Mouse (Mus musculus) spleen, postnatal 36 days (tissue): ENCODE results near the gene Anapc16.
A peak's percentile ranks its signal among the peaks of the same experiment; 100 is the strongest.

Experiments used
- DNase-seq, 2 experiments: peaks; one replicate each; pipeline ENCODE4 v3.0.0; 2022; ENCODE audit warnings: low spot score in 2 of 2, mixed read lengths in 1 of 2

The Anapc16 gene

DNA sequence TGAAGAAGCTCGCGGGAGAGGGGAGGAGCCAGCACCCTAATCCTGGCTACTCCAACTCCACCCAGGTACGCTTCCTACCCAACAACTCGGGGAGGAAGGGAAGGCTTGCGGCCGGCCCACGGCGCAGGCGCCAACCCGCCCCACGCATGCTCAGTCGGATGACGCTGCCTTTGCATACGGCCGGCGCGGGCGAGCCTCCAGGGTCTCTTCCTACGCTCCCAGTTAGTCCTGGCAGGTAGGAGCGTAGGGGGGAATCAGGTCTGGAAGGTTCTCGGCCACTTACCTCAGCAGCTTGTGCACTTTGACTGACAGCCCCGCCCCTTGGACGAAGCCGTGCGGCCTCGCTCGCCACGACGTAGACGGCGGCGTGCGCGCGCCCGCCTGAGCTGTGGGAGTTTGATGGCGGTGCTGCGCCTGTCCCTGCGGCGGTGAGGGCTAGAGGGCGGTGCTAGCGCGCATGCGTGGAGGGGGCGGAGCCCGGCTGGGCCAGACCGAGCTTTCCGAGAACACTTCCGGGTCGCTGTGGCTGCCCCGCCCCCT, at the start of gene Anapc16, which contains the start of gene Ascc1:
Anapc16 (minus strand) TSS at position 463 of the 540 bp plus-strand sequence.
Ascc1 (plus strand) TSS at position 133 of the 540 bp plus-strand sequence.
- DNase-seq: peak; percentile 96 to 98

DNA sequence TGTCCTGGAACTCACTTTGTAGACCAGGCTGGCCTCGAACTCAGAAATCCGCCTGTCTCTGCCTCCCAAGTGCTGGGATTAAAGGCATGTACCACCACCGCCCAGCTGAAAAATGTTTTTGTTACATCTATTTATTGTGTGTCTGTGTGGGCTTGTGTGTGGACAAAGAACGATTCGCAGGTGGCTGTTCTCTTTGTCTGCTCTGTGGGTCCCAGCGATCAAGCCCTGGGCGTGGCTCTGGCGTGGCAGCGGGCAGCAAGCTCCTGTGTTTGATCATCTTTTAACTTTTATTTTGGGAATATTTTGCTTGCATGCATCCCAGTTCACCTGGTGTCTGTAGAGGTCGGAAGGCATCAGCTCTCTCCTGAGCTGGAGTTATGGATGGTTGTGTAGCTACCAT, 47.6 kb upstream of the Anapc16 start:
- DNase-seq: no peak

DNA sequence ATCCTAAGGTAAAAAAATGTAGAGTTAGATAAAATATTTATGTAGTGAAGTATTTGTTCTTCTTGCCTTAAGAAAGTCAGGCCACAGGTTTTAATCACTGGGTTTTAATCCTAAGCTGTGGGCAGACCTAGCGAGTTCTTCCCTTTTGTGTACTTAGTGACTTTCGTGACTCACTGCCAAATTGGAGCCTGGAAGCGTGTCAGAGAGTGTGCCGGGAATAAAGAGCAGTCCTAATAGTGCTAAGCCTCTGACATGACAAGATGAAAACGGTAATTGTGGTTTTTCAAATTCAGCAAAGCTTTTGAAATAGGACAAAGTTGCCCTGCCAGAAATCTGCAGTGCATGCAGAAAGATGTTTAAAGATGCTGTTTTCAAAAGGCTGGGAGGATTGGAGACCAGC, 43.8 kb upstream of the Anapc16 start:
- DNase-seq: no peak

DNA sequence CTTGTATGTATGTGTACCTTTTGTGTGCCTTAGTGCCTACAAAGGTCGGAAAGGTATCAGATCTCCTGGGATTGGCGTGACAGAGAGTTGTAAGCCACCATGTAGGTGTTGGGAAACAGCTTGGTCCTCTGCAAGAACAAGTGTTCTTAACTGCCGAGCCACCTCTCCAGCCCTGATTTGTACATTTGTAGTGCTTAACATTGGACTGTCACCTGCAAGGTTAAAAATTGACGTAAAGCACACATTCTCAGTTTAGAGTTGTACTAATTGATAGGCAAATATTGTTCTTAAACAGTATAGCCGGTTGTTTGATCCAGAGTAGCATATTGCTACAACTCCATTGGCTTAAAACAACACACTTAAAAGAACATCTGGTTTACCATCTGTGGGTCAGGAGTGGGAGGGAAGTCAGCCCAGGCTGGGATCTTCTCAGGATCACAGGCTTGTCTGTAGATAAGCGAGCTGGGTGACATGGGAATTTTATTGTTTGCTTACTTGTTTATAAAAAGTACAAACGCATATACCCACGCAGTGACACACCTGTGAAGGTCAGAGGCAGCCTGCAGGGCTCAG, 39.5 kb upstream of the Anapc16 start:
- no peak for DNase-seq

DNA sequence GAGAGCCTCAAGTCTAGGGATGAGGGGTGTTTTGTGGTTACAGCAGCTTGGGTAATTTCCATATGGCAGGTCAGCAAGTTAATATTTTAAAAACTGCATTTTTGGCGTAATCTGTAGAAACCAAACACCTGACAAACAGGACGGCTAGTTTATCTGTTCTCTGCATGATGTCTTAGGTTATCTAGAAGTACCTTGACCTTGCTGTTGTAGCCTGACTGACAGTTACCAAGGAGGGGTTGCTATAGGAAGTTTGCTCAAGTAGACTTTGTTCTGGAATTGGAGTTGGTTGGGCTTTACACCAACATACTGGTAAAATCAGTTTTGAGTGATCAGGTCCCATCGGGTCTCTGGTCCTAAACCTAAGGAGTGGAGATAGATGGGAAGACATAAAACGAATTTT, 32.8 kb upstream of the Anapc16 start:
- no peak for DNase-seq

DNA sequence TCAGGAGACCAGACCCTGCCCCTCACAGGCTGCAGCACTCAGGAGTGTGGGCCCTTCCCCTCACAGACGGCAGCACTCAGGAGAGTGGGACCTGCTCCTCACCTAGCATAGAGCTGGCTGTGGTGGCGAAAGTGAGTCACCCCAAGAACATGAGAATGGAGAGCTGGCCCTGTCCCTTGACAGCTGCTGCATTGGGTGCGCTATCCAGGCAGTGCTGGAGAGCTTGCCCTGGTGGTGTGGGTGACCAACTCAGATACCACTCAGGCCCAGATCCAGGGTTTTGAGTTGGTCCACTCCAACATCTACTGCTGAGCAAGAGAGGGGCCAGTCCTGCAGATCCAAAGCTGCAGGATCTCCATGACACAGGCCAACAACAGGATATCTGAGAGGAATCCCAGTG, 31.7 kb upstream of the Anapc16 start:
- no peak for DNase-seq

DNA sequence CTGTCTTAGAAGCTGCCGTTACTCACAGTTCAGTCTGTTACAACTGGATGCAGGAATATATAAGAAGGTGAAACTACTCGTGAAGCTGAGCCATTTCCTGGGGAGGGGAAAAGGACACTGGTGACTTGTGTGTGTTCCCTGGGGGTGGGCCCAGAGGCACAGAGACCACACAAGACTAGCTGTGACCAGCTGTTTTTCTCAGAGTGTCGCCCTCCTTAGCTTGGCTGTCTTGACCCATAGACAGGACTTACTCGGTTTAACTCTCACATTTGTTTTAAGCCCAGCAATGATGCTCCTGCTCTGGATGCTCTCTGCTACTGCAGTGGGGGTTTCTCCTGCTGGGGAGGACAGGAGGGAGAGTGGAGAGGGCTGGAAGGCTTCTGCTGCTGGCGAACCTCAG, 30.1 kb upstream of the Anapc16 start:
- no peak for DNase-seq

DNA sequence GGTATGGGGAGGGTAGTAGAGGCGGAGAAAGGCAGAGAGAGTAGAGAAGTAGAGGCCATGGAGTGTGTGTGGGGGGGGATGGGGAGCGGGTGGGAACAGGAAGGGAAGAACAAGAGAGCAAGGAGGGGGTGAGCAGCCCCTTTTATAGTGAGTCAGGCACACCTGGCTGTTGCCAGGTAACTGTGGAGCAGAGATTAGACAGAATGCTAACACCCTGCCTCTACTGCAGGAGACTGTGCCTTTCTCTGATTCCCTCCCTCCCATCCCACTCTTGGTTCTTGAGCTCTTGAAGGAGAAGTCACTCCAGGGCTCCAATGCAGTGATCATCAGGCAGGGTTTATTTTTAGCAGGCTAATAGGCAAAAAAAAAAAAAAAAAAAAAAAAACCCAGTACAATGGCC, 29.7 kb upstream of the Anapc16 start:
- DNase-seq: no peak

DNA sequence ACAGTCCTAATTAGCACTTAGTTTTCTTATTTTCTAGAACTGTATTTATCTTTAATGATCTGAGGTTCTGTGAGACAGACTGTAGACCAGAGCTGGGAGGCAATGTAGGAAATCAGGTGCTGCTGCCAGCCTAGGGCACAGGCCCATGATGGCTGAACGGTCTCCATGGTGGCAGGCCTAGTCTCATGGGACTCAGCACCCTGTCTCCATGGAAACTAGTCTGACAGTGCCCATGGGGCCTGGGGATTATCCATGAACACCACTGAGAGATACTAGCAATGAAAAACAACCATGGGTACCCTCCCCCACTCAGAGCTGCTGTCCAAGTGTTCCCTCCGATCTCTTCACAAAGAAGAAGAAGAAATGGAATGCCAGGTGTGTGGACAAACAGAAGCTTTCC, 29.1 kb upstream of the Anapc16 start:
- no peak for DNase-seq

DNA sequence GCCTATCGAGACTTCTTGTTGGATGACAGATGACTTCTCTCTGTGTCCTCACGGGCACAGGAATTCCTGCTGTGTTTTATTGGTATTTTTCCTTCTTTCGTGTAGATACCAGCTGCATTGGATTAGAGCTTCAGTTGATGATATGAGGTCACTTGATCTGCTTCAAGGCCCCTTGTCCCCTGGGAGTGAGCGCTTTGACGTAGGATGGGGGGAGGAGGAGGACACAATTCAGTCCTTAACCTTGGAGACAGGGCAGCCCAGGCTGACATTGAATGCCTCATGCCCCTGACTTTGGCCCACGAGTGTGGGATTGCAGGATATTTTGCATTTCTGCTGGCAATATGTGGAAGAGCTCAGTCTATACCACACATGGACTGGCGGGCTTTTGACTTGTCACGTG, 28.6 kb upstream of the Anapc16 start:
- DNase-seq: no peak

DNA sequence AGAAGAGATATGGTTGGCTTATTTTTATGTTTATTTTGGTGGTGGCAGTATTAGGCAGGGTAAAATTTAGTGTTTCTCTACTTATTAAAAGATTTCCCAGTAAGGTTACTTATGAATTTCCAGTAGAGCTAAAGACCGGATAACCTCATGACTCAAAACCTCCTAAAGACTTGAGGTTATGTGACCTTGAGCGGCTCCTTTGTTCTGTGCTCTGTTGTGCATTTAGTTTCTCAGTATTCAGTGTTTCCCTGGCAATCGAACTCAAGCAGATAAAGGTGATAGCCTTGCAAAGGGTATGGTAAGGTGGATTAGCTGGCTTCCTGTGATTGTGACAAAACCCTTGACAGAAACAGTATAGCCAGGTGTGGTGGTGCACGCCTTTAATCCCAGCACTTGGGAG, 26.5 kb upstream of the Anapc16 start:
- no peak for DNase-seq

DNA sequence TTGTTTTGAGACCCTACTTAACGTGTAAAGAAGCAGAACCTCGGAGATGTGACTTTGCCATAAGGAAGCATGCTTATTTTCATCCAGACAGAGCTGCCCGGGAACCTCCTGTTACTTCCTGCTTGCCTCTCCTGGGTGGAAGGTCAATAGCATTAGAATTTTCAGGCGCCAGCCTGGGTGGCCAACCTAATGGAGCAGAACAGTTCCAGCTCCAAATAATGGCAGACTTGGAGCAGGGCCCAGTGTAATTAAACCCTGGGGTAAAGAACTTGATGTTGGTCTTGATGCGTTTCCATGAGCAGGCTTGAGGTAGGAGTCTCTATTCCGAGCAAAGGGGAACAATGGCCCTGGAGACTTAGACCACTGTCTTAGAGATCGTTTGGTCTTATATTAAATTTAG, 26.0 kb upstream of the Anapc16 start:
- DNase-seq: no peak

DNA sequence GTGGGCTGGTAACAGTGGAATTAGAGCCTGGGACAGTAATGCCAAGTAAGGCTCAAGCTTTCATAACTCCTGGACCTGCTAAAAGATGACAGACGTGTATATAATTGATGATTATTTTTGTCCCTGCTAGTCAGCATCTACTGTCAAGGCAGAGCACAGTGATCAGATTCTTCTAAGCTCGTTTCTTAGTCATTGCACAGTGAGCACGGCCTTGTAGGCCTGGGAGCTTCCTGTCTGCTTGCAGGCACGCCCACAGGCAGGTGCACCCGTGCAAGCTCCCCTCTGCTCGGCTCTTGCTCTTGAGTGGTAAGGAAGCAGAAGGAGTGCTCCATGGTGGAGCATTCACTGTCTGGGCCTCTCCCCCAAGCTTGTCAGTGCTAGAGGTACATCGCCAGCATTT, 25.2 kb upstream of the Anapc16 start:
- peak; percentile 41 to 53 for DNase-seq

DNA sequence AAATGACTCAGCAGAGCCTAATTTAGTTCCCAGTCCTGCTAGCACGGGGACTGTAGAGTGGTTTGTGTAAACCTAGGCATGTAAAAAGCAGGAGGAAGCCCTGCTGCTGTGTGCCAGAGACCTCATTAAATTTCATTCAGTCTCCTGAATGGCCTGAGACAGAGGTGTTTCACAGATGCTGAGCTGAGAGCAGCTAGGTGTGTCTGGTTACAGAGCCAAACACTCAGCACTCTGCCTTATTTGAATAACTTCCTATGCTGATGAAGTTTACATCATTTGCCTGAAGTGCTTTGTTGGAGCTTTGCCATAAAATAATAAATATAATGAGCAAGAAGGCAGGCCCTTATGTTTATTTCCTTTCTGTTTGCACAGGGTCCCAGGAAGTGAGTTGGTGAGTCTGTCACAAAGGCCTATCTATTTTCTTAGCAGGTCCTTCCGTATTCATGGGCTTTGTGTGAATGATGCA, 24.7 kb upstream of the Anapc16 start:
- no peak for DNase-seq

DNA sequence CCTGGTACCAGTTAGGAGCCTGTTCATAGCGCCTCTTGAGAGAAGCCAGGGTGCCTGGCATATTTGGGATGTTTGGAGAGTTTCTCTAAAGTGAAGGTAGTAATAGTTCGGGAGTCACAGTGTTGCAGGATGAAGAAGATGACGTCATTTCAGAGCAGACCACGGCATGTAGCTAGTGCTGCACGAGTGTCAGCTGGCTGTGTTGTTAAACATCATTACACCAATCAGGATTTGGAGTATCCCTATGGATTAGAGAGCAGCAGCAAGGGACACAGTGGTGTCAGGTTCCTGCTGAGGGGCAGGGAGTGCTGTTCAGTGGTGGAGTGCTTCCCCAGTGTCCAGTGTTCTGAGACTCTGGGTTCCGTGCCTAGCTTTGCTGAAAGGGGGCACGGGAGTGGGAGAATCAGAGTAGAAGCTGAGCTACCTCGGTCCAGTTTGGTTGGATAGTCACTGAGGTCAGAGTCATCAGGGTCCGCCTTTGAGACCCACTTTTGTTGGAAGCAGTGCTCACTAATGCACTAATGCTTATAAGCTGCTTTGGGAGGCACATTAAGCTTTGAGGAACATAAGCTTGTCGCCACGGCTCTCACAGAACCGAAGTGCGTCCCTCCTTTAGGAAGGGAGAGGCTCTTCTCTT, 23.9 kb upstream of the Anapc16 start:
- DNase-seq: no peak

DNA sequence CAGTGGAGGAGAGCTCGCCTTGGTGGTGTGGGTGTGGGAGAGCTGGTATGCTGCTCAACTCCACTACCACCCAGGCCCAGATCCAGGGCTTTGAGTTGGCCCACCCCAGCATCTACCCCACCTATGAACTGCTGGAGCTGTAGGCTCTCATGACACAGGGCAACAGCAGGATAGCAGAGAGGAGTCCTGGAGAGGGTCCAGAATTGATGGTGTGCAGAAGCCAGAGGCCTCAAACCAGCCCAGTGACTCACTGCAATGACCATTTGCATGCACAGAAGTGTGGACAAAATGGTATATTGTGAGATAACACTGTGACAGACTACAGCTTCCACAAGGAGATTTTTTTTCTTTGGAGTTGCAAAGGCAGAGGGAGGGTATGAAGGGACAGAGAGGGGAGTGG, 20.8 kb upstream of the Anapc16 start:
- DNase-seq: no peak

DNA sequence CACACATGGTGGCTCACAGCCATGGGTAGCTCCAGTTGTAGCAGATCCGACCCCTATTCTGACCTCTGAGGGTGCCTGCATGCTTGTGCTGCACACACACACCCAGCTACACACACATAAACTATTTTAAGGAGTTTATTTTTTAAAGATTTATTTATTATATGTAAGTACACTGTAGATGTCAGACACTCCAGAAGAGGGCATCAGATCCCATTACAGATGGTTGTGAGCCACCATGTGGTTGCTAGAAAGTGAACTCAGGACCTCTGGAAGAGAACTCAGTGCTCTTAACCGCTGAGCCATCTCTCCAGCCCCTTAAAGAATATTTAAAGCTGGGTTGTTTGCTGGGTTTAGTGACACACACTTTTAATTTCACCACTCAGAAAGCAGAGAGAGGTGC, 16.4 kb upstream of the Anapc16 start:
- DNase-seq: no peak

DNA sequence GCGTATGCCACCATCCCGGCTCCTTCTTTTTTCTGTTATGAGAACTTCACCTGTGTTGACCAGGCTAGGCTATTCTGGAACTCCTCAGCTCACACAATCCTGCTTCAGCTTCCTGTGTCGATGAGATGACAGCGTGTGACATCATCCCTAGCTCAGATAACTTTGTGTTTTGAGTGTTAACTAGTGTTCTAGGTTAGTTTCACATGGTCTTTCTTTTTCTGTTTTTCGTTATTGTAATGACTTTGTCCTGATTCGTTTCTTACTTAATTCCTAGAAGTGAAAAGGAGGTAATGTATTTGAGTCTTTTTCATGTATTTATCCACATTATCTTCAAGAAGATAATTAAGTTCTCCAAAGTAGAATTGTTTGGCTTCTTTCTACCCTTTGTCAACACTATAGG, 13.3 kb upstream of the Anapc16 start:
- DNase-seq: no peak

DNA sequence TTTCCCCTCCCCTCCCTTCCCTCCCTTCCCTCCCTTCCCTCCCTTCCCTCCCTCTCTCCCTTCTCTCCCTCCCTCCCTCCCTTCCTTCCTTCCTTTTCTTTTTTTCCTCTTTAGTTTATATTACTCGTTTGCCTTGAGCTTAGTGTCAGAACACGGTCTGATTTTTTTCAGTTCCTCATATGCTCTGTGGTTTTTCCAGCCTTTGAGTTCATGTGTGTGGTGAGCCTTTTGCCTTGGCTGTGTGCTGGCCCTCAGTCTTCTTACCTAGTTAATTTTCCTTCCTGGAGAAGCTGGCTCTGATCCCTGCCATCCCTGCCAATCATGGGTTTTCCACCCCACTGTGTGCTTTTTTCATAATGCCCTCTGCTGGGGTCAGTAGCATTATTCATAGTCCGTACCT, 6.2 kb upstream of the Anapc16 start:
- DNase-seq: no peak

DNA sequence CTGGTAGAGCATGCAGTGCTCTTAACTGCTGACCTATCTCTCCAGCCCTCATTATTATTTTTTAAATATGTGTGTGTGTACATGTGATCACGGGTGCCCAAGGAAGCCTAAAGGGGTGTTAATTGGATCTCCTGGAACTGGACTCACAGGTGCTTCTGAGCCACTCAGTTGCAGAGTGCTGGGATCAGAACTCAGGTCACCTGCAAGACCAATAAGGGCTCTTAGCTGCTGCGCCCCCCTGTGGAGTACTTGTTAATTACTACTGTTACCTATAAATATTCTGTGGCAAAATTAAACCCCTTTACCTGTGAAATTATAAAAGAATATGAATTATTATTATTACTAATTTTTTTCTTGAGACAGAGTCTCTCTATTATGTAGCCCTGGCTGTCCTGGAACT, 2.3 kb upstream of the Anapc16 start:
- DNase-seq: peak; percentile 38 to 51

DNA sequence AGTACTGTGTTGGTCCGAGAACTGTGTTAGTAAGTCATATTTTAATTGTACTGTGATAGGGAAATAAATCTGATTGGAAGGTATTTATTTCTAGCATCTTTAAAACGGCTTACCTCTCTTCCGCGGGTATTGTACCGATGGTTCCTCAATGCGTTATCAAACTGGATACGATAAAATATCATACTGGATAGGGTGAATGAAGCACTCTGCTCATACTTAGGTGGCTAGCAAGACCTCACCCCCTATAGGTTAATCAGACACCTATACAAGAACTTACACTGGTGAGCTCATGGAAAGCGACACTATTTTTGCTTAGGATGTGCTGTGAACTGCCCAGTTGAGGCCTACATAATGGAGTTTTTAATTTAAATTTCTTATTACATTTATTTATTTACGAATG, 912 bp upstream of the Anapc16 start:
- DNase-seq: no peak

DNA sequence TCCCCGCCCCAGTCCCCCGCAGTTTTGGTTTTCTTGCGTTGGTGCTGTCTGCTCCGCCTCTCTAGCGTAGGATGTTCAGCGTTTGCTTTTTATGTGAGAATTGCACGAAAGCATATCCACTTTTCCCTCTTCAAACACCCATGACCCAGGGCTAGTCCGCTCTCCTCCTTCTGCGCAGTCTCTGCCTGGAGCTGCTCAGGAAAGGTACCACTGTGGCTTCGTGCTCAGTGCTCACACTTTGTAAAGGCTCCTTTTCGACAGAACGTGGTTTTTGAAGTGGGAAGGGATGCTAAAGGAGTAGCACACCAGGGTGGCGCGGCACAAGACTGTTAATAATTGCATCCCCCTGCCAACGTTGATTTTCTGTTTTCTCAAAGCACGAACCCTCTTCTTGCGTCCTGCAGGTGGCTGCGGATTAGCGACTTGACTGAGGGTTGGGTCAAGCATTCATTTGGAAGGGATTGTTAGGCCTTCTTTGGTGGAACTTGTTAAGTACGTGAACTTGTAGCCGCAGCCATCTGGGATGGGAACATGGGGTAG, 348 bp upstream of the Anapc16 start:
- no peak for DNase-seq

DNA sequence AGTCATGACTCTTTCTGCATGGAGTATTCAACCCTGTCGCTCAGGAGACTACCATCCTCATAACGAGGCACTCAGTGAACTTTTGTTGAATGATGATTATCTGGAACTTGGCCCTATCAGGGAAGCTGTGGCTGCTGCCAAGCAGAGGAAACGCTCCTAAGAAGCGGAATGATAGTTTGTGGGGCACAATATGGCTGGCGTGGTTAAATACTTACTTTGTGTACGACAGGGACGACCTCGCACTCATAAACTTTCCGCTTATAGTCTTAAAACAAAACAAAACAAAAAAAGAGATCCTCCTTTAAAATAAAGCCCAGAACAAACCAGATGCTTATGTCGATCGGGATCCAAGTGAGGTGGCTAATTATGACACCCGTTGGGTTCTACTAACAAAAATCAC, 732 bp downstream of the Anapc16 start:
- no peak for DNase-seq
